Mouse (Mus musculus) frontal cortex, postnatal 36 days (tissue): ENCODE results near the gene Ackr3.
A peak's percentile ranks its signal among the peaks of the same experiment; 100 is the strongest.

ENCODE experiments used
- DNase-seq, 2 experiments: peaks; one replicate each; pipeline ENCODE4 v3.0.0; 2022; ENCODE audit warnings: low spot score in 2 of 2

Gene Ackr3

GRCm38 (mm10) chr1:90204821-90205220 is 1.0 kb downstream of the Ackr3 start:
- no peak for DNase-seq

- DNase-seq = peak; percentile 49 to 68
These were observed 1.4 kb downstream of the Ackr3 start for GRCm38 (mm10) chr1:90205223-90205622.

- no peak for DNase-seq
These were observed 2.9 kb downstream of the Ackr3 start for GRCm38 (mm10) chr1:90206684-90207083.

GRCm38 (mm10) chr1:90207279-90207678 is 3.5 kb downstream of the Ackr3 start:
- DNase-seq = no peak

- no peak for DNase-seq
These were observed 4.1 kb downstream of the Ackr3 start for GRCm38 (mm10) chr1:90207739-90208502.

- no peak for DNase-seq
These were observed 4.7 kb downstream of the Ackr3 start for GRCm38 (mm10) chr1:90208503-90208860.

- DNase-seq = no peak
These were observed 5.3 kb downstream of the Ackr3 start for GRCm38 (mm10) chr1:90209069-90209468.

GRCm38 (mm10) chr1:90209741-90210140 is 6.0 kb downstream of the Ackr3 start:
- no peak for DNase-seq

GRCm38 (mm10) chr1:90210346-90210745 is 6.6 kb downstream of the Ackr3 start:
- no peak for DNase-seq

GRCm38 (mm10) chr1:90210761-90211160 is 7.0 kb downstream of the Ackr3 start:
- DNase-seq = no peak

- DNase-seq = no peak
These were observed 8.6 kb downstream of the Ackr3 start for GRCm38 (mm10) chr1:90212376-90212775.

- DNase-seq = no peak
These were observed 9.1 kb downstream of the Ackr3 start for GRCm38 (mm10) chr1:90212901-90213300.

- no peak for DNase-seq
These were observed 10.2 kb downstream of the Ackr3 start for GRCm38 (mm10) chr1:90214021-90214420.

- no peak for DNase-seq
These were observed 11.1 kb downstream of the Ackr3 start for GRCm38 (mm10) chr1:90214926-90215325.

- DNase-seq = no peak
These were observed 12.1 kb downstream of the Ackr3 start for GRCm38 (mm10) chr1:90215881-90216280.

GRCm38 (mm10) chr1:90216395-90216794 is 12.6 kb downstream of the Ackr3 start:
- no peak for DNase-seq

- no peak for DNase-seq
These were observed 16.5 kb downstream of the Ackr3 start for GRCm38 (mm10) chr1:90220280-90220679.

GRCm38 (mm10) chr1:90220844-90221243 is 17.1 kb downstream of the Ackr3 start:
- DNase-seq = no peak

GRCm38 (mm10) chr1:90221811-90222361 is 18.1 kb downstream of the Ackr3 start:
- DNase-seq = peak; percentile 81 to 87

- DNase-seq = no peak
These were observed 18.7 kb downstream of the Ackr3 start for GRCm38 (mm10) chr1:90222427-90222901.

GRCm38 (mm10) chr1:90223006-90223405 is 19.2 kb downstream of the Ackr3 start:
- DNase-seq = no peak

- DNase-seq = no peak
These were observed 21.9 kb downstream of the Ackr3 start for GRCm38 (mm10) chr1:90225603-90226254.
